Mouse (Mus musculus) small intestine, adult 2 months (tissue): ENCODE measurements at regions not wholly inside any gene's neighbourhood (a gene's known extent, or its start where the extent isn't known, plus 50 kb on each side); places are given as distances from the start of the nearest gene placed in this dataset.

Experiments used
- CTCF ChIP-seq: fragments of 200-500 bp; IDR thresholded peaks from 2 replicates; pipeline ENCODE4 v1.5.1; 2012; ENCODE audit warnings: low read depth, mild to moderate bottlenecking, control low read depth, inconsistent platforms, low read length, moderate library complexity, mixed read lengths; ENCODE audit not compliant: insufficient replicate concordance, insufficient read length; ENCODE audit errors: extremely low read depth
- POLR2A ChIP-seq: fragments of 200-500 bp; IDR thresholded peaks from 2 replicates; pipeline ENCODE4 v1.6.1; 2012; ENCODE audit warnings: low read depth, mild to moderate bottlenecking, control low read depth, inconsistent platforms, low read length, moderate library complexity

GRCm38 (mm10) chr9:116277736-116278135, 102.6 kb upstream of the Tgfbr2 start:
- TF ChIP-seq CTCF, result no peak
- no peak for TF ChIP-seq POLR2A
